Comparison of ENCODE assay signal across 9 mouse cellular contexts in genomic region chr2:59745428-59745827, GRCm38 (mm10).
DNase-seq lines count a peak whose midpoint lies in the region; ATAC-seq and TF ChIP-seq lines count a peak whose summit lies in the region.
"Had no signal": no experiment of that assay in that cellular context is flagged by ENCODE, and none has a peak within 500 bp of the region (broad histone marks: within the 10 kb centered on the region; RNA-seq: fewer than 3 reads in every experiment).

No protein-coding gene starts in this region.

- H3K36me3 ChIP-seq in hindbrain, embryonic 11.5 days (ENCODE audit: control insufficient read depth, insufficient read depth, low read length), result no peaks in the 10 kb centered on the region
- no peaks in the 10 kb centered on the region for H3K36me3 ChIP-seq in hindbrain, embryonic 12.5 days
- H3K36me3 ChIP-seq in ES-Bruce4 (ENCODE audit: control insufficient read depth, insufficient read depth, low read length, poor library complexity, severe bottlenecking), result no peaks in the 10 kb centered on the region
- H3K36me3 ChIP-seq in forebrain, embryonic 16.5 days (ENCODE audit: control insufficient read depth, insufficient read depth), result no peaks in the 10 kb centered on the region
- H3K36me3 ChIP-seq in splenic B cell, adult 2 months (ENCODE audit: control insufficient read depth, insufficient read depth, low read length, poor library complexity, severe bottlenecking), result no peaks in the 10 kb centered on the region
- H3K36me3 ChIP-seq: liver, embryonic 15.5 days had no signal

- peak; percentile 58 for TF ChIP-seq CTCF in ES-Bruce4 (IDR thresholded peaks at IDR 0.05; ENCODE audit: low read depth, low read length)

- H3K9ac ChIP-seq in hindbrain, embryonic 11.5 days (ENCODE audit: low read depth, low read length), result no peak overlapping the region
- no peak overlapping the region for H3K9ac ChIP-seq in hindbrain, embryonic 12.5 days
- H3K9ac ChIP-seq in ES-Bruce4 (ENCODE audit: low read depth, poor library complexity, severe bottlenecking), result no peak overlapping the region
- H3K9ac ChIP-seq in forebrain, embryonic 16.5 days (replicated peaks; ENCODE audit: low read depth, low read length), result no peak overlapping the region
- H3K9ac ChIP-seq: liver, embryonic 15.5 days had no signal

- peak; percentile 82 for DNase-seq in hindbrain, embryonic 11.5 days (ENCODE audit: low spot score)
- peak; percentile 40 for DNase-seq in c-Kit-positive CD71-positive TER-119-negative erythroid progenitor cells, embryonic 14.5 days (ENCODE audit: low read depth)
- peak; percentile 67 for DNase-seq in layer of hippocampus, adult 11-12 months (ENCODE audit: low spot score)
- DNase-seq in splenic B cell, adult 2 months (ENCODE audit: low read depth, low spot score), result peak; percentile 60

- no peaks in the 10 kb centered on the region for H3K4me1 ChIP-seq in hindbrain, embryonic 11.5 days (replicated peaks; ENCODE audit: control insufficient read depth, insufficient read depth, low read length)
- 0 out of 2 replicates have a peak, but pooled peaks cover 4% of the 10 kb centered on the region for H3K4me1 ChIP-seq in hindbrain, embryonic 12.5 days
- H3K4me1 ChIP-seq in ES-Bruce4 (ENCODE audit: control insufficient read depth, insufficient read depth, low read length), result peaks cover 5% of the 10 kb centered on the region
- no peaks in the 10 kb centered on the region for H3K4me1 ChIP-seq in forebrain, embryonic 16.5 days (replicated peaks; ENCODE audit: control insufficient read depth, insufficient read depth, low read length)

- H3K9me3 ChIP-seq in hindbrain, embryonic 11.5 days (ENCODE audit: control insufficient read depth, low read length), result no peaks in the 10 kb centered on the region
- H3K9me3 ChIP-seq in hindbrain, embryonic 12.5 days (replicated peaks), result no peaks in the 10 kb centered on the region
- H3K9me3 ChIP-seq in ES-Bruce4 (replicated peaks; ENCODE audit: control insufficient read depth, insufficient read depth, low read length, poor library complexity, severe bottlenecking), result no peaks in the 10 kb centered on the region
- no peaks in the 10 kb centered on the region for H3K9me3 ChIP-seq in forebrain, embryonic 16.5 days (ENCODE audit: control insufficient read depth, low read length)
- H3K9me3 ChIP-seq: liver, embryonic 15.5 days had no signal

- 37% methylated on average over 6 of the region's 6 CpGs for WGBS in hindbrain, embryonic 11.5 days
- WGBS in hindbrain, embryonic 12.5 days, result 34% methylated on average over 6 of the region's 6 CpGs
- WGBS in forebrain, embryonic 16.5 days, result 27% methylated on average over 6 of the region's 6 CpGs

- TF ChIP-seq POLR2A in ES-Bruce4 (IDR thresholded peaks at IDR 0.05; ENCODE audit: insufficient read depth, low read length), result no peak

- no peaks in the 10 kb centered on the region for H3K27me3 ChIP-seq in hindbrain, embryonic 11.5 days (ENCODE audit: control insufficient read depth, insufficient read depth, low read length)
- H3K27me3 ChIP-seq in hindbrain, embryonic 12.5 days, result no peaks in the 10 kb centered on the region
- no peaks in the 10 kb centered on the region for H3K27me3 ChIP-seq in ES-Bruce4 (ENCODE audit: control insufficient read depth, insufficient read depth, low read length, poor library complexity, severe bottlenecking)
- H3K27me3 ChIP-seq in forebrain, embryonic 16.5 days (replicated peaks; ENCODE audit: control insufficient read depth, insufficient read depth, low read length), result no peaks in the 10 kb centered on the region
- no peaks in the 10 kb centered on the region for H3K27me3 ChIP-seq in splenic B cell, adult 2 months (ENCODE audit: control insufficient read depth, insufficient read depth, low read length, poor library complexity, severe bottlenecking)
- H3K27me3 ChIP-seq: liver, embryonic 15.5 days had no signal

- ATAC-seq in hindbrain, embryonic 11.5 days (ENCODE audit: low FRiP score), result no peak
- no peak; the same call in 1 of the 2 replicates for ATAC-seq in hindbrain, embryonic 12.5 days (ENCODE audit: low FRiP score)
- peak; percentile 28 for ATAC-seq in forebrain, embryonic 16.5 days
- peak; percentile 49; the same call in 1 of the 2 replicates for ATAC-seq in megakaryocyte, adult 5-6 weeks (ENCODE audit: poor library complexity, severe bottlenecking)

- TF ChIP-seq EP300 in ES-Bruce4 (IDR thresholded peaks at IDR 0.05; ENCODE audit: insufficient read depth, low read depth, low read length), result no peak

- no peak overlapping the region for H3K4me2 ChIP-seq in hindbrain, embryonic 11.5 days (replicated peaks; ENCODE audit: low read depth, low read length)
- H3K4me2 ChIP-seq in hindbrain, embryonic 12.5 days (replicated peaks), result no peak overlapping the region
- H3K4me2 ChIP-seq in forebrain, embryonic 16.5 days (ENCODE audit: low read length), result no peak overlapping the region
- H3K4me2 ChIP-seq: liver, embryonic 15.5 days had no signal

- no peak overlapping the region for H3K4me3 ChIP-seq in hindbrain, embryonic 11.5 days (ENCODE audit: low read depth, low read length)
- no peak overlapping the region for H3K4me3 ChIP-seq in hindbrain, embryonic 12.5 days
- no peak overlapping the region for H3K4me3 ChIP-seq in ES-Bruce4 (ENCODE audit: low read depth, low read length)
- no peak overlapping the region for H3K4me3 ChIP-seq in forebrain, embryonic 16.5 days (replicated peaks; ENCODE audit: low read length)
- H3K4me3 ChIP-seq: liver, embryonic 15.5 days had no signal

- no peak overlapping the region for H3K27ac ChIP-seq in hindbrain, embryonic 11.5 days (ENCODE audit: low read depth, low read length)
- H3K27ac ChIP-seq in hindbrain, embryonic 12.5 days, result no peak overlapping the region
- H3K27ac ChIP-seq in ES-Bruce4 (ENCODE audit: insufficient read depth, low read length), result 0 out of 2 replicates have a peak overlapping the region, but pooled peaks have one; percentile 8
- no peak overlapping the region for H3K27ac ChIP-seq in forebrain, embryonic 16.5 days (ENCODE audit: low read length)
- H3K27ac ChIP-seq: liver, embryonic 15.5 days had no signal

Comparison
In these comparisons a context has a peak if more than half of its experiments do, and no peak if none do; other contexts are left out.
1. ATAC-seq: peak in forebrain, embryonic 16.5 days (single experiment) and megakaryocyte, adult 5-6 weeks (single experiment); none in hindbrain, embryonic 11.5 days (single experiment) and hindbrain, embryonic 12.5 days (single experiment).
2. Peak in every context shown above with its lines, with median percentiles within 50 percentile points of each other: DNase-seq.